Mouse (Mus musculus): ENCODE measurements around the gene Cngb1.
"Not testable (repeated sequence)": the region's sequence is repeated elsewhere in the genome, so short reads cannot be mapped to it uniquely, and the experiment has no call there.

DNA sequence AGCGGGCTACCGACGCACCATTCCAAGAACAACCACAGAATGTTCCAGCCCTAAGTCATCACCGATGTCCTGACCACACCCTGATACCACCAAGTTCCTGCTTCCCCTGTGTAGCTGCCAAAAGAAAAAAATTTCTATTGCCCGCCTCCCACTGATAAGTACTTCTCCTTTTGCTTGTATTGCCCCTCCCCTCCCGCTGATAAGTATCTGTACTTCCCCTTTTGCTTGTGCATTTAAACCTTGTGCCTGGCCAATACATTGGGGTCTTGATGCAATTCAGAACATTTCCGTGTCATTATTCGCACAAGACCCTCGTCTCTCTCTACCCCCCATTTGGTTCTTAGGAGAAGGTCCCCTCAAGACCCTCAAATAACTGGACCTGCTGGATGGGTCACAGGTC is 76.3 kb downstream of the Cngb1 start:
- TF ChIP-seq CTCF, EP300 (IDR thresholded peaks at IDR 0.05; ENCODE audit: low read depth): not testable (repeated sequence)

Measured in liver, postnatal 0 days (tissue).